Mouse (Mus musculus) E14TG2a.4 (cell line): ENCODE results near the gene Ankrd44.

Source experiments
- CTCF ChIP-seq: conservative IDR thresholded peaks from 2 replicates; pipeline ENCODE4 v1.5.1; 2014; ENCODE audit warnings: low read length
- POU5F1 ChIP-seq: IDR thresholded peaks from 2 replicates; pipeline ENCODE4 v1.6.1; 2014; ENCODE audit warnings: low read length, borderline replicate concordance

- TF ChIP-seq CTCF (no peak), POU5F1 (no peak)
These were observed 278.8 kb downstream of the Ankrd44 start for GRCm38 (mm10) chr1:54647335-54647745.
